Comparison of ENCODE assay signal across 8 mouse cellular contexts in the genomic region with DNA sequence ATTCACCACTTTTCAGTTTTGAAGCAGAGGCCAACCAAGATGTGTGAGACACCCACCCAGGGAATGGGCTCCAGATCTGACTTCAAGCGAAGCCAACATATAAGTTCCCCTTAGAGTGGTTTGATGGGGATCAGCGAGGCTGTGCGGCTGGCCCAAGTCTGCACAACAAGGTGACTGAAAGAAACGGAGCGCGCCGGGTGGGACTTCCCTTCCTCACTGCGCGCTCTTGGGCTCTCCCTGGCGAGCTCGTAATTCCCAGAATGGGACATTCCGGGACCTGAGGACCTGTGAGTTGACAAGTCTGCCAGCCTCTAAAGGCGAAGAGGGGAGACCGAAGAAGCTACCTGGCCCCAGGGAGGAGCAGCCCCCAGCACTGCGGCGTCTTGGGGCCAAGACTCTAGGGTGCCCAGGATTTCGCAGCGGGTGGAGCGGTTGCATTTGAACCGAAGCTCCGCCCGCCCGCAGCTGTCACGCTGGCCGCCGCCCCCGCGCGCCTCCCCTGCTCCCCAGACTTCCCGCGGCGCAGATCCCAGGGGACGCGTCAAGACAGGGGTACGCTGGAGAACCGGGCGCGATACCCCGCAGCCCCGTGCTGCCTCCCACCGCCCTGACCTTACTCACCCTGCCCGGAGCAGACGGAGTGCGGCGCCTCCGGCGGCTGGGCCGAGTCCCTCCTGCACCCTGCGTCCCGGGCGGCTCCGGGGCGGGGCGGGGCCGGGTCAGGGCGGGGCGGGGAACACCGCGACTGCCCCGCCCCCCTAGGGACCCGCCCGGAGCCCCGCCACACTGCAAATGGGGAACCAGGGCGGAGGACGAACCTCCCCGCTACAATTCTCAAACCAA. TPM values are rescaled to one million over a fixed set of nuclear protein-coding genes. Genes with fewer than 3 reads are reported as not detected.
DNase-seq lines count a peak whose midpoint lies in the region; ATAC-seq lines count a peak whose summit lies in the region.

A gene (minus strand): TSS at position 440 of the 843 bp plus-strand sequence.

- H3K27me3 ChIP-seq in embryonic facial prominence, embryonic 12.5 days: peaks cover 49% of the 10 kb centered on the region
- peaks cover 83% of the 10 kb centered on the region for H3K27me3 ChIP-seq in heart, embryonic 10.5 days (ENCODE audit: insufficient read depth, poor library complexity, severe bottlenecking)
- no peaks in the 10 kb centered on the region for H3K27me3 ChIP-seq in liver, embryonic 16.5 days (ENCODE audit: control insufficient read depth, insufficient read depth, low read depth, low read length)
- H3K27me3 ChIP-seq in neural tube, embryonic 13.5 days: peaks cover 69% of the 10 kb centered on the region

- H3K4me3 ChIP-seq in embryonic facial prominence, embryonic 12.5 days: peak within 1 kb of the TSS; percentile 60
- H3K4me3 ChIP-seq in heart, embryonic 10.5 days: peak within 1 kb of the TSS; percentile 84
- H3K4me3 ChIP-seq in liver, embryonic 16.5 days (ENCODE audit: low read depth, low read length): peak within 1 kb of the TSS; percentile 89
- peak within 1 kb of the TSS; percentile 56 for H3K4me3 ChIP-seq in neural tube, embryonic 13.5 days

- peak; percentile 61 for ATAC-seq in embryonic facial prominence, embryonic 12.5 days (ENCODE audit: insufficient number of reproducible peaks, insufficient read depth, low FRiP score, low TSS enrichment)
- ATAC-seq in liver, embryonic 16.5 days (ENCODE audit: low read depth): peak; percentile 92
- ATAC-seq in neural tube, embryonic 13.5 days (ENCODE audit: low read depth): peak; percentile 75

- peak within 1 kb of the TSS; percentile 98 for H3K4me2 ChIP-seq in embryonic facial prominence, embryonic 12.5 days (replicated peaks)
- peak within 1 kb of the TSS; percentile 89 for H3K4me2 ChIP-seq in liver, embryonic 16.5 days (ENCODE audit: low read depth, low read length)
- H3K4me2 ChIP-seq in neural tube, embryonic 13.5 days: peak within 1 kb of the TSS; percentile 98

- no peaks in the 10 kb centered on the region for H3K9me3 ChIP-seq in embryonic facial prominence, embryonic 12.5 days
- H3K9me3 ChIP-seq in heart, embryonic 10.5 days: no peaks in the 10 kb centered on the region
- H3K9me3 ChIP-seq in liver, embryonic 16.5 days (replicated peaks; ENCODE audit: control insufficient read depth, low read length): no peaks in the 10 kb centered on the region
- H3K9me3 ChIP-seq in neural tube, embryonic 13.5 days: no peaks in the 10 kb centered on the region

- H3K27ac ChIP-seq in embryonic facial prominence, embryonic 12.5 days: no peak within 1 kb of the TSS
- peak within 1 kb of the TSS; percentile 81 for H3K27ac ChIP-seq in heart, embryonic 10.5 days
- peak within 1 kb of the TSS; percentile 94 for H3K27ac ChIP-seq in liver, embryonic 16.5 days (ENCODE audit: low read length)
- no peak within 1 kb of the TSS for H3K27ac ChIP-seq in neural tube, embryonic 13.5 days (replicated peaks)

- DNase-seq in lung, adult 18-20 months: peak; percentile 69 to 75
- DNase-seq in lung, postnatal 25 days (ENCODE audit: low spot score): no peak
- peak; percentile 86 for DNase-seq in heart, embryonic 10.5 days (ENCODE audit: low spot score)
- peak; percentile 74 to 82 for DNase-seq in kidney, adult 8-10 months
- DNase-seq in testis, postnatal 10 days (ENCODE audit: low spot score): peak; percentile 89

- under 1% methylated on average over 66 of the region's 66 CpGs for WGBS in embryonic facial prominence, embryonic 12.5 days
- under 1% methylated on average over 65 of the region's 66 CpGs for WGBS in heart, embryonic 10.5 days
- WGBS in liver, embryonic 16.5 days (ENCODE audit: insufficient replicate concordance): 0% methylated on average over 65 of the region's 66 CpGs
- under 1% methylated on average over 62 of the region's 66 CpGs for WGBS in neural tube, embryonic 13.5 days

- H3K9ac ChIP-seq in embryonic facial prominence, embryonic 12.5 days: peak within 1 kb of the TSS; percentile 63
- H3K9ac ChIP-seq in liver, embryonic 16.5 days (ENCODE audit: low read depth, low read length): peak within 1 kb of the TSS; percentile 87
- peak within 1 kb of the TSS; percentile 69 for H3K9ac ChIP-seq in neural tube, embryonic 13.5 days

- H3K36me3 ChIP-seq in embryonic facial prominence, embryonic 12.5 days: no peaks in the 10 kb centered on the region
- no peaks in the 10 kb centered on the region for H3K36me3 ChIP-seq in heart, embryonic 10.5 days
- no peaks in the 10 kb centered on the region for H3K36me3 ChIP-seq in liver, embryonic 16.5 days (ENCODE audit: control insufficient read depth, insufficient read depth)
- no peaks in the 10 kb centered on the region for H3K36me3 ChIP-seq in neural tube, embryonic 13.5 days

- peaks cover 17% of the 10 kb centered on the region for H3K4me1 ChIP-seq in embryonic facial prominence, embryonic 12.5 days
- H3K4me1 ChIP-seq in heart, embryonic 10.5 days: peaks cover 28% of the 10 kb centered on the region
- H3K4me1 ChIP-seq in liver, embryonic 16.5 days (ENCODE audit: control insufficient read depth, low read depth, low read length): peaks cover 78% of the 10 kb centered on the region
- H3K4me1 ChIP-seq in neural tube, embryonic 13.5 days (replicated peaks): peaks cover 23% of the 10 kb centered on the region

RNA-seq across cellular contexts. Expression of the gene that starts here (rescaled TPM):
- 0.64 and 0.79 TPM in 2 replicates for polyA plus RNA-seq in embryonic facial prominence, embryonic 12.5 days (2016; fragmentation: Nextera tagmentation; extraction: Ambion mirVana)
- 0.21 and 0.41 TPM in 2 replicates for polyA plus RNA-seq in heart, embryonic 10.5 days (2016; fragmentation: Nextera tagmentation; extraction: Ambion mirVana)
- 2.8 TPM in 2 replicates for polyA plus RNA-seq in liver, embryonic 16.5 days (2015; fragmentation: Nextera tagmentation; extraction: Ambion mirVana)
- polyA plus RNA-seq in neural tube, embryonic 13.5 days (2015; fragmentation: Nextera tagmentation; extraction: Ambion mirVana): 0.28 and 0.32 TPM in 2 replicates

Comparison
In these comparisons a context has a peak if more than half of its experiments do, and no peak if none do; other contexts are left out.
1. Peak in ATAC-seq, H3K4me3 ChIP-seq, H3K9ac ChIP-seq and H3K4me2 ChIP-seq in embryonic facial prominence, embryonic 12.5 days; RNA of the gene not detected or under 1 TPM.
2. Peak in DNase-seq, H3K4me3 ChIP-seq and H3K27ac ChIP-seq in heart, embryonic 10.5 days; RNA of the gene not detected or under 1 TPM.
3. Peak in ATAC-seq, H3K4me3 ChIP-seq, H3K9ac ChIP-seq and H3K4me2 ChIP-seq in neural tube, embryonic 13.5 days; RNA of the gene not detected or under 1 TPM.